Mouse (Mus musculus): ENCODE data around the gene Gabbr1.
A peak's percentile ranks its signal among the peaks of the same experiment; 100 is the strongest.

Gabbr1 gene

DNA sequence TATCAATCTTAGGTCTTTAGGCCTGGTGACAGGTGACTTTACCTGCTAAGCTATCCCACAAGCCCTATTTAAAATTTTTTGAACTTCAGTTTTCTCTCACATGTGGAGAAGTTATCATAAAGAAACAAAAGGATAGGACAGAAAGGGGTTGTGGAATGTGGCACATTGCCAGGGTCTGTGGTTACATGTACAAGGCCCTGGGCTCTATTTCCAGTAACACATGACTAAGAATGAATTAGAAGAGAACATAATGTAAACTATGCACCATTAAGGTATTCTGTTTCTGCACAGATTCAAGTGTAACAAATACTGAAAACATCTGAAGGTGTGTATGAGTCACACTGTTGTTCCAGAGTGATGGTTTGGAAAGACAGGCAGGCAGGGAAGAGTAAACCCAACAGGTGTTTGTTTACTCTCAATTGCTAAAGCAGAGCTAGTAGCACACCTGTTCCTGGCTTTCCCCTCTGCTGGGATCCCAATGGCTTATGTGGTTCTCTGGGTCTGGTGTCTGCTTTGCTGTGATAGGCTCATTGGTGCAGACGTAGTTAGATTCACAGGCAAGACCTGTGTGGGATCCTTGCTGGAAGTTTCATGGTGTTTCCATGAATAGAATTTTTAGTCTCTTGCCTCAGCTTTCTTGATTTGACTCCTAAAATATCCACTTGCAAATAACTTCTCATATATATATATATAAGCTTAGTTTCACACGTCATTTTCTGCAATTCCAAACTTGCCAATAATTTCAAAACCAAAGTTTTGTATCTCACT lies 6.5 kb upstream of the Gabbr1 start:
- DNase-seq (ENCODE audit: low spot score in 2 of 2), result no peak

- no peak for DNase-seq (ENCODE audit: low spot score in 2 of 2)
Observed at GRCm38 (mm10) chr17:37044651-37045244, 1.0 kb upstream of the Gabbr1 start.

- DNase-seq (ENCODE audit: low spot score in 2 of 2), result peak; percentile 14 to 22
Observed at GRCm38 (mm10) chr17:37046312-37047112, 746 bp downstream of the Gabbr1 start.

GRCm38 (mm10) chr17:37047332-37047976 lies 1.7 kb downstream of the Gabbr1 start:
- no peak for DNase-seq (ENCODE audit: low spot score in 2 of 2)

GRCm38 (mm10) chr17:37047981-37048380 lies 2.2 kb downstream of the Gabbr1 start:
- no peak for DNase-seq (ENCODE audit: low spot score in 2 of 2)

DNA sequence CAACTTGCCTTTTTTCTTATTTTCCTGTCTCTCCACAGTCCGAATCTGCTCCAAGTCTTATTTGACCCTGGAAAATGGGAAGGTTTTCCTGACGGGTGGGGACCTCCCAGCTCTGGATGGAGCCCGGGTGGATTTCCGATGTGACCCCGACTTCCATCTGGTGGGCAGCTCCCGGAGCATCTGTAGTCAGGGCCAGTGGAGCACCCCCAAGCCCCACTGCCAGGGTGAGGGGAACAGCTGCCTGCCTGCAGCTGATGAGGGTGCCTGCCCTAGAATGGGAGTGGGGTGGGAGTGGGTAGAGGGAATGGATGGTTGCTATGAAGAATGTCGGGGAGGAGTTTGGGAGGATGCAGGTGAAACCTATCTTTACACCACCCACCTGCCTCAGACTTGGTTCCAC lies 2.6 kb downstream of the Gabbr1 start:
- DNase-seq (ENCODE audit: low spot score in 2 of 2), result no peak

DNA sequence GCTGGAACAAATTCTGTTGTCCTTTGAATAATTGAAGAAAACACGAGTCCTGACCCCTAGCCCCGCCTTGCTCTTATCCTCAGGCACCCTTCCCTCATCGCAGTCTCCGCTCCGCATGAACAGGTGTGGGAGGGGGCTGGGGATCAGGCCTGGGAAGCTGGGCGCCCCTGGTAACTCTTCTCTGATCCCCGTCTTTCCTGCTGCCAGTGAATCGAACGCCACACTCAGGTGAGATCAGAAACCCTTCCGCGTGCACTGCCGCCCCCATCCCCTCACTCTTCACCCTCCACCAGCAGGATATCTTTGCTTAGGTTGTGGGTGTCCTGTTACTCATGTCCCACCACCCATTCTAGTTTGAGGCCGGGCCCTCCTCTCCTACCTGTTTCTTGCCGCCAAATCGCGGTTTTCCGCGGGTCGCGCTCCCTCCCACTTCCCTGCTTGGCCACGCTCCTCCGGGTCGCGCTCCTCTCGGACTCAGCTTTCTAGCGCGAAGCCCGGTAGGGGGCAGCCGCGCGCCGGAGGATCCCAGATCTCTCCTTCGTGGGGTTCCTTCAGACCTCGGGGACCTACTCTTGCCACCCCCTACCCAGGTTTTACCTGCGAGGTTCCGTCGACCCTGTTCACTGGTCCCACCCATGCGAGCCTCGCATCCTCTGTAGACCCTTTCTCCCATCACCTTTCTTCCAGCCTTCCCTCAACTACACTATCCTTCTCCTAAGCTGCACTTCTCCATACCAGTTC lies 4.0 kb downstream of the Gabbr1 start:
- peak in 1 of 2 experiments; percentile 50 for DNase-seq (ENCODE audit: low spot score in 2 of 2)

GRCm38 (mm10) chr17:37050399-37050798 lies 4.6 kb downstream of the Gabbr1 start:
- peak in 1 of 2 experiments; percentile 30 for DNase-seq (ENCODE audit: low spot score in 2 of 2)

GRCm38 (mm10) chr17:37050876-37051275 lies 5.1 kb downstream of the Gabbr1 start:
- DNase-seq (ENCODE audit: low spot score in 2 of 2), result no peak

- DNase-seq (ENCODE audit: low spot score in 2 of 2), result no peak
Observed at GRCm38 (mm10) chr17:37051745-37052144, 6.0 kb downstream of the Gabbr1 start.

DNA sequence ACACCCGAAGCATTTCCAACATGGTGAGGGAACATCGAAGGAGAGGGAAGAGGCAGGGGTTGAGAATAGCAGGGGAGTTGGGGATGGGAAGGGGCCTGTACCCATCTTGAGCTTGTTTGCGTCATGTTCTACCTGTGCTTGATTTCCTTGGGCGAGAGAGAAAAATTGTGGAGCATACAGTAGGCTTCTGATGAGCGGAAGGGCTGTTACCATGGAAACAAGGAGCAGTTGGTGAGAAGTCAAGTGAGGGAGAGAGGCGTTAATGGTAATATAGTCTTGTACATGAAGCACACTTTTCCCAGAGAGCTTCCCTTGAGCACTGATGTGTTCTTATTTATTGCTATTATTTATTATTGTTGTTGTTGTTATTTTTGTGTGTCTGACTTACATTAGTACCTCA lies 11.2 kb downstream of the Gabbr1 start:
- DNase-seq (ENCODE audit: low spot score in 2 of 2), result no peak

DNA sequence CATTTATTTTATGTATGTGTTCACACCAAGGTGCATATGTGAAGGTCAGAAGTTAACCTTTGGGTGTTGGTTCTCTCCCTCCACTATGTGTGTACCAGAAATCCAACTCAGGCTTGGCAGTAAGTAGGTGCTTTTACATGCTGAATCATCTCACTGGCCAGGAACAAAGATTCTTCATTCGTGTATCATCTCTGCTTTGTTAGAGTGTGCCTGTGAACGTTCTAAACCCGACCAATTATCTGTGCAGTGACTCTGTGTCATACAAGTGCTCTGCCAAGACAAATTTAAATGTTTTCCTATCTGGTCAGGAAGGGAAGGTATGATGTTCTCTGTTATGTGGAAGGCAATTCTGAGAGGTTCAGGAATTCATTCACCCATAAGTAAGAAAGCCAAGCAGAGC lies 15.7 kb downstream of the Gabbr1 start:
- DNase-seq (ENCODE audit: low spot score in 2 of 2), result no peak

DNA sequence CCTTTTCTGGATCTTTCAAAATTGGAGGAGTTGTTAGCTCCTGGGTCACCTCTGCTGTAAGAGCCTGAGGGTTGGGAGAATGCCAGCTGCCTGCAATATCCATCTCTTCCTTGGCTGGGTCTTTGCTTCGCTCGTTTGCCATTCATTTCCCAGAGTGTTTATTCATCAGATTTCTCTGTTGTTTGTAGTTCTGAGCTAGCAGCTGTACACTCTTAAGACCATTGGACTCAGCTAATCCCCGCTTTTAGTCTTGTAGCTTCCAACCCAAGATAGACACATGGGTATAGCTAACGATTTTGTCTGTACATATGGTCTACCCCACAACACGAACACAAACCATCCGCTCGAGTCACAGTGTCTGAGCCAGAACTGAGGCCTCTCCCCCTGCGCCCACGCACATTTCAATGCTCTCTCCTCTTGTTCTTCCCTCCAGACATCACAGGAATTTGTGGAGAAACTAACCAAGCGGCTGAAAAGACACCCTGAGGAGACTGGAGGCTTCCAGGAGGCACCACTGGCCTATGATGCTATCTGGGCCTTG lies 16.4 kb downstream of the Gabbr1 start:
- no peak for DNase-seq (ENCODE audit: low spot score in 2 of 2)

DNA sequence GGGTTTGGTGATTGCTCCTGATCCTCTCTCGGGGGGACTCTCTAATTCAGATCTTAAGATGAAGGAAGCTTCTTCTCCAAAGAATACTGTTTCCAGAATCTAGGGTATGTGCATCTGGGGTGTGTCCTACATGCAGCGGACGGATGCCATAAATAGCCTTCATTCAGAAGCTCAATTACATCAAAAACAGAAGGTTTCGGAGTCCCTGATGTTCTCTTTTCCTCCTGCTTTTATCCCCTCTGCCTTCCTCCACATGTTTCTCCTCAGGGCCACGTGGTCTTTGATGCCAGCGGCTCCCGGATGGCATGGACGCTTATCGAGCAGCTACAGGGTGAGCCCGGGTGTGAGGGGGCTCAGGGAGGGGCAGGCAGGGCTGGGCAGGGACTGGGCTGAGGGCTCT lies 17.3 kb downstream of the Gabbr1 start:
- no peak for DNase-seq (ENCODE audit: low spot score in 2 of 2)

- DNase-seq (ENCODE audit: low spot score in 2 of 2), result no peak
Observed at GRCm38 (mm10) chr17:37063686-37064495, 18.1 kb downstream of the Gabbr1 start.

DNA sequence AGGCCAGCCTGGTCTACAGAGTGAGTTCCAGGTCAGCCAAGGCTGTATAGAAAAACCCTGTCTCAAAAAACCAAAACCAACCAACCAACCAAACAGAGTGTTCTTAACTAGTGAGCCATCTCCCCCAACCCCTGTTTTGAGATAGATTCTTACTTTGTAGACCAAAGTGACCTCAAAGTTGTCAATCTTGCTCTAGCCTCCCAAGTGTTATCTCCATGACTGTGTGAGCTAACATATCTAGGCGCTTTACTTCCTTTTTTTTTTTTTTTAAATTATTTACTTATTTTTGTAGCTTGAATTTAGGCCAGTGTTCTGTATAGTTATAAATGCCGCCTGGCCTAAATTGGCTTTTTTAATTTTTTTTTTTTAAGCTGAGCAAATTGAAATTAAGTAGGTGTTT lies 20.2 kb downstream of the Gabbr1 start:
- no peak for DNase-seq (ENCODE audit: low spot score in 2 of 2)

- DNase-seq (ENCODE audit: low spot score in 2 of 2), result no peak
Observed at GRCm38 (mm10) chr17:37067861-37068260, 22.1 kb downstream of the Gabbr1 start.

DNA sequence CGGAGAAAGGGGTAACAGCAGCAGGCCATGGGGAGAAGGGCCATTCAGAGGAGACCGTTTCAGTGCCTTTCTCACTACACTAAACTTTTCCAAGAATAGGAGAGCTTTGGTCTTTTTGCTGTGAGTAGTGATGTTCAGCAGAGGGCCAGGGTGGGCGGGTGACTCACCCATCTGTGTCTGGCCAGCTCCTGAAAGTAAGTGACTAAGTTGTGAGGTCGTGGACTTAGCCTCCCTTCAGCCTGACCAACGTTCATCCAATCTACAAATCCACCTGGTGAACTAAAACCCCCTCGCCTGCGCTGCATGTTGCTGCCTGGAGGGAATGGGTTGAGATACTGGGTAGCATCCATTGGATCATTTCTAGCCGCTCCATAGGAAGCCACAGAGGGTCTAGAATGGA lies 24.4 kb downstream of the Gabbr1 start:
- no peak for DNase-seq (ENCODE audit: low spot score in 2 of 2)

DNA sequence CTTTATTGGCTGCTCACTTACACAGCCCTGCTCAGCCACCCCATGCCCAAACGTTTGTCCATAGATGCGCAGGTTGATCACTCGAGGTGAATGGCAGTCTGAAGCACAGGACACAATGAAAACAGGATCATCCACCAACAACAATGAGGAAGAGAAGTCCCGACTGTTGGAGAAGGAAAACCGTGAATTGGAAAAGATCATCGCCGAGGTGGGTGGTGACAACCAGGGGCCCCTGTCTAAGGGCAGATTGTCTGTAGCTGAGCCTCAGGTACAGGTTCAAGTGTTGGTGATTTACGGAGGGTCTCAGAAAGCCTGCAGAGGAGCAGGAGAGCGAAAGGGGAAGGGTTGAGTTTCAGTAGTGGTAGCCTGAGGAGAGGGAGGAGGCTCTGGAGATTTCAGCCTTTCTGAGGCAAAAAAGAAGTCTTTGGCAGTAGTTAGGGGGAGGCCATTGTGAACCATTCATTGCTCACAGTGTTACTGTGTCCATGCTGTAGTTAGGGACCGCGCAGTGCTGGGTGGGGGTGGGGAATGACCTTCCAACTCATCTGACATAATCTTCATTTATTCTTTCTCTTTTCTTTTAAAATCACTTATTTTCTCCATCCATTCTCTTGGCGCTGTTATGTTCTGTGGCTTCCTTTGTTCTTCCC lies 26.4 kb downstream of the Gabbr1 start:
- DNase-seq (ENCODE audit: low spot score in 2 of 2), result no peak

GRCm38 (mm10) chr17:37072730-37073276 lies 27.0 kb downstream of the Gabbr1 start:
- DNase-seq (ENCODE audit: low spot score in 2 of 2), result no peak

Measured in spleen, postnatal 10 days (tissue).